Mouse (Mus musculus): ENCODE measurements around the gene Abr.

- TF ChIP-seq BHLHE40 (IDR thresholded peaks at IDR 0.05; ENCODE audit: borderline replicate concordance, low read depth, low read length) (no peak), CTCF (IDR thresholded peaks at IDR 0.05 in 2 of 3, conservative IDR thresholded peaks at IDR 0.05 in 1 of 3; ENCODE audit: control insufficient read depth in 1 of 3, insufficient read depth in 1 of 3, low read depth in 2 of 3, low read length in 3 of 3, poor library complexity in 1 of 3, severe bottlenecking in 1 of 3) (no peak), ETS1 (IDR thresholded peaks at IDR 0.05; ENCODE audit: low read depth, low read length) (no peak), ZKSCAN1 (IDR thresholded peaks at IDR 0.05; ENCODE audit: low read depth, low read length) (no peak), POLR2AphosphoS5 (IDR thresholded peaks at IDR 0.05; ENCODE audit: borderline replicate concordance, low read depth, low read length) (no peak), HCFC1 (IDR thresholded peaks at IDR 0.05; ENCODE audit: low read depth, low read length) (no peak), ELF1 (IDR thresholded peaks at IDR 0.05; ENCODE audit: low read depth, low read length) (no peak), SIN3A (IDR thresholded peaks at IDR 0.05; ENCODE audit: low read length) (no peak), POLR2A (IDR thresholded peaks at IDR 0.05; ENCODE audit: control insufficient read depth in 1 of 2, insufficient read depth in 1 of 2, low read depth in 1 of 2, low read length in 2 of 2, poor library complexity in 1 of 2) (no peak), GATA1 (IDR thresholded peaks at IDR 0.05; ENCODE audit: low read depth, low read length) (no peak), NRF1 (IDR thresholded peaks at IDR 0.05; ENCODE audit: insufficient read depth, low read depth, low read length, poor library complexity, severe bottlenecking) (no peak), CHD2 (IDR thresholded peaks at IDR 0.05; ENCODE audit: low read length) (no peak), UBTF (IDR thresholded peaks at IDR 0.05; ENCODE audit: borderline replicate concordance, insufficient read depth, low read depth, low read length) (no peak), SMC3 (IDR thresholded peaks at IDR 0.05; ENCODE audit: low read depth, low read length) (no peak)
These were observed 202.9 kb downstream of the Abr start for GRCm38 (mm10) chr11:76419179-76419578.

Data from MEL (cell line).